Mouse (Mus musculus) heart, adult 2 months (tissue): ENCODE data around the gene Rtl8b. TPM values are rescaled to one million over a fixed set of nuclear protein-coding genes. Genes with fewer than 3 reads are reported as not detected.
"Not testable (repeated sequence)": the region's sequence is repeated elsewhere in the genome, so short reads cannot be mapped to it uniquely, and the experiment has no call there.

Source experiments
- DNase-seq, 2 experiments: peaks; one replicate each; pipeline ENCODE4 v3.0.0; 2021
- H3K27ac ChIP-seq: fragments of 200-600 bp; 2 replicates; pipeline ENCODE4 v1.8.1; 2022
- H3K27me3 ChIP-seq: fragments of 200-500 bp; 2 replicates; pipeline ENCODE4 v1.6.1; 2012; ENCODE audit warnings: mild to moderate bottlenecking, low read length, inconsistent platforms, mixed read lengths; ENCODE audit not compliant: control insufficient read depth, insufficient read depth
- H3K36me3 ChIP-seq: fragments of 200-500 bp; 2 replicates; pipeline ENCODE4 v1.6.1; 2012; ENCODE audit warnings: low read length, inconsistent platforms; ENCODE audit not compliant: control insufficient read depth, insufficient read depth
- H3K4me1 ChIP-seq: fragments of 200-500 bp; 2 replicates; pipeline ENCODE4 v1.6.1; 2011; ENCODE audit warnings: low read length; ENCODE audit not compliant: control insufficient read depth, insufficient read depth
- H3K4me3 ChIP-seq: fragments of 200-600 bp; 2 replicates; pipeline ENCODE4 v1.8.1; 2022
- H3K79me2 ChIP-seq: fragments of 200-500 bp; replicated peaks from 2 replicates; pipeline ENCODE4 v1.6.1; 2012; ENCODE audit warnings: mild to moderate bottlenecking, inconsistent platforms, low read length, moderate library complexity, mixed read lengths; ENCODE audit not compliant: control insufficient read depth, insufficient read depth
- H3K9ac ChIP-seq: fragments of 200-500 bp; 2 replicates; pipeline ENCODE4 v1.6.1; 2012; ENCODE audit warnings: low read depth, mild to moderate bottlenecking, control low read depth, inconsistent platforms, low read length, mixed read lengths
- CTCF ChIP-seq: fragments of 200-600 bp; IDR thresholded peaks from 2 replicates; pipeline ENCODE4 v1.8.1; 2022; ENCODE audit warnings: antibody characterized with exemption, mild to moderate bottlenecking, moderate library complexity
- EP300 ChIP-seq: fragments of 200-500 bp; IDR thresholded peaks from 2 replicates; pipeline ENCODE4 v1.6.1; 2011; ENCODE audit warnings: low read depth, low read length, control low read depth; ENCODE audit not compliant: insufficient read depth
- POLR2A ChIP-seq: fragments of 200-500 bp; IDR thresholded peaks from 2 replicates; pipeline ENCODE4 v1.6.1; 2011; ENCODE audit warnings: mild to moderate bottlenecking, low read depth, low read length, control low read depth; ENCODE audit not compliant: insufficient read depth
- WGBS: fragments of 180-500 bp; shearing (Covaris S2); methylation state at CpG from one replicate; pipeline ENCODE4 v1.1.7; 2018; 5-methylcytosine and 5-hydroxymethylcytosine counted together
- intact Hi-C: fragments of 180-260 bp; cut with DNase I; formaldehyde crosslinking; loops from one replicate; pipeline ENCODE4 v1.15.1; 2025
- polyA plus RNA-seq: library from polyadenylated mRNA; depleted of rRNA; stranded (reverse); fragments of >200 nt; gene quantifications from 2 replicates; pipeline ENCODE4 v1.2.3, GENCODE M21; 2012; rRNA removed
- total RNA-seq, 2 experiments: library from RNA; stranded (reverse); gene quantifications; 2 replicates each; pipeline ENCODE4 v1.2.3; 2021

Rtl8b gene
- total and polyA plus RNA-seq, 3 experiments = 76.8 to 188 (median 108) TPM

DNA sequence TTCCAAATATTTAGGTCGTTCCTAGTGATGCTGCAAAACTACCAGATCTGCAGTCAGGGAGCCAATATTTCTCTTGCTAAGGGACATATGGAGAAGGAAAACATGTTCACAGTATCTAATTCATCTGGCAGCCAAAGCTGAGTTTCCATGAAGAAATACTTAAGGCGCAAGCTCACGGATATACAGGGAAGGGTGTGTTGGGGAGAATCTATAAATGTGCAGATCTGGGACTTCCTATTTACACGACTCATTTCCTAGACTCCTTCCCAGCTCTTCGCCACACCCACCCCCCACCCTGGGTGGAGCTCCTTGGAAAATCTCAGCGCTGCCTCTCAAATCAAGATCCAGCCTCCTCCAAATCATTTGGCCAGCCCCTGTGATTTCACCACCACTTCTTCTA, 24.3 kb downstream of the Rtl8b start:
- Histone ChIP-seq H3K9ac (no peak overlapping the region), H3K4me1 (no peaks in the 10 kb centered on the region; the same call in 1 of the 2 replicates), H3K79me2 (no peaks in the 10 kb centered on the region), H3K4me3 (no peak overlapping the region), H3K27ac (peak overlapping the region; percentile 63), H3K27me3 (no peaks in the 10 kb centered on the region), H3K36me3 (no peaks in the 10 kb centered on the region)
- WGBS = 55% methylated on average over 6 of the region's 6 CpGs
- intact Hi-C loops = no loop called here
- peak; percentile 10 to 21 for DNase-seq
- TF ChIP-seq CTCF (no peak), POLR2A (no peak), EP300 (no peak)

DNA sequence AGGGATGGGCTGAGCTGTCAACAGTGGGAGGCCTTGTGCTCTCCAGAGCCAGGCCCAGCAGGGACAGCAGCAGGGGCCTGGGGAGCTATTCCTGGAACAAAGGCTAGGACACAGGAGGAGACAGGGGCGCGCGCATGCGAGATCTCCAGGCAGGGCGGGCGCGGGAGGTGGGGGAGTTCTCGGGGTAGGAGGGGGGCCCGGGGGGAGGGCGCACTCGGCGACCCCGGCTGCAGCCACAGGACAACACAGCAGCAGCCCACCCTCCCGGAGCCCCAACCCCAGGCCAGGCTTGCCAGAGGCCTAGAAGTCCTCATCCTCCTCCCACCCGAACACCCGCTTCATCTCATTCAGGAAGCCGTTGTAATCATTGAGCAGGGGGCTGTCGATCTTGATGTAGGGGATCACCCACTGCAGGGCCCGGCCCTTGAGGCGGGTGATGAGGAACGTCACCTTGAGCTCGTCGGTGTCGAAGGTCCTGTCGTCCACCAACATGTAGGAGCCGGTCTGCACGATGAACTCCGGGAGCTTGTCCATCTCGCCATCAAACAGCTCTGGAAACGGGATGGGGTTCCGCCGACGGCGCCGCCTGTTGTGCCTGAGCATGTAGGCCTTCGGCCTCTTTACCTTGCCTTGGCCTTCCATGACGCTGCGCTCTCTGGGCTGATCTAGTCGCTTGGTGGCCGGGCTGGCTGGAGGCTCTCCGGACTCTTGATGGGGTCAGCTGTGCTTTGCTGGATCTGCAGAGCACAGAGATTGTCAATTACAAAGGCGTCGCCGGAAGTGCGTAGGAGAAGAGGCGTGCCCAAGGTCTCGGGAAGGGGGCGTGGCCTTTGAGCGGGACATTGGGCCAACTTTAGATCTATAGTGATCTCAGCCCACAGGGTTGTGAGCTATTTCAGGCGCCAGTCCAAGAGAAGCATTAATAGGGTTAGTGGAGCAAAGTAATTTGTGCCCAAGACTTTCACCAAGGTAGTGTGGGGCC, 26.9 kb downstream of the Rtl8b start, which contains the start of gene Rtl8a:
Gene Rtl8a (minus strand): TSS at position 703 of the 982 bp plus-strand sequence.
- peak within 1 kb of the TSS; percentile 77 for H3K27ac ChIP-seq
- H3K9ac ChIP-seq, H3K4me1 ChIP-seq, intact Hi-C loops, H3K79me2 ChIP-seq, H3K36me3 ChIP-seq, H3K27me3 ChIP-seq: not testable (repeated sequence)
- TF ChIP-seq POLR2A (peak; percentile 47; the same call in 1 of the 2 replicates), EP300 (0 out of 2 replicates have a peak, but pooled peaks have one; percentile 19)
- DNase-seq = peak; percentile 88
- H3K4me3 ChIP-seq = peak within 1 kb of the TSS; percentile 23; the same call in 1 of the 2 replicates
- 20% methylated on average over 12 of the region's 50 CpGs for WGBS

DNA sequence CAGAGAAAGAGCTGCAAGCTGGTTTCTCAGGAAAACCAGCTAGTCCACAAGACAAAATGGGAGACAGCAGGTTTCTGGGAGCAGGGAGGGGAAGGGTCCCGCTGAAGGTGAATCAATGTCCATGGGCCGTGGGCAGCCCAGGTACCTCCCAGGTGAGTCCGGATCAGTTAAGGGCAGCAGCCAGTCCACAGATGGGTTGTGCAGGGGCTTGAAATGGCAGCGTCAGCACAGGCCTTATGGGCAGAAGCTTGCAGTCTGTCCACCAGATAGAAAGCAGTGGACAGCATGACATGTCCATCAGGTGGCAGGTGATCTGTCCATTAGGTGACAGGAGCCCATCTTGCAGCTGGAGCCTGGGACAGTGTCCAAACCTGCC, 27.6 kb downstream of the Rtl8b start:
- H3K27ac ChIP-seq, H3K79me2 ChIP-seq, H3K36me3 ChIP-seq, intact Hi-C loops, H3K9ac ChIP-seq, H3K4me1 ChIP-seq, H3K27me3 ChIP-seq, H3K4me3 ChIP-seq, DNase-seq: not testable (repeated sequence)
- WGBS = 37% methylated on average over 4 of the region's 4 CpGs

DNA sequence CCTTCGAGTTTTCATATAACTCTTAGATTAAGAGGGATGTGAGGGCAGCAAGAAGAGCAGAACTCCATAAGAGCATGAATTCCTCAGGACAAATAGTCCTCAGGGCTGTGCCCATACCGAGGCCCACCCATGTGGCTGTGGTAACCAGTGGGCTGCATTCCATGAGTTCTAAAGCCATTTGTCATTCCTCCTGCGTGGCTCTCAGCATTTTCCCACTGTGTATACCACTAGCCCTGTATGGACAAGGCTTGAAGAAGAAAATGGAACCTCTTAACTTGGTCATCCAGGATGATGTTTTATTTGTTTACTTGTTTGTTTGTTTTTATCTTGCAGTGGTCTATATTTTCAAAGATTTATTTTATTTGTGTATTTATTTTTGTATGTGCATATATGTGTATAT, 32.1 kb downstream of the Rtl8b start:
- intact Hi-C loops, H3K9ac ChIP-seq: not testable (repeated sequence)
- WGBS = 46% methylated on average over 3 of the region's 3 CpGs

More for the DNA sequence above, 32.1 kb downstream of the Rtl8b start:
- not testable (repeated sequence) for DNase-seq, H3K27me3 ChIP-seq, H3K79me2 ChIP-seq, H3K4me3 ChIP-seq, H3K4me1 ChIP-seq, H3K36me3 ChIP-seq, H3K27ac ChIP-seq

Other genes with a start within 250 kb of the Rtl8b start
- not detected for gene Etd, start 235.5 kb downstream of the Rtl8b start, total RNA-seq
- not detected in 2 replicates for gene Etd, start 235.5 kb downstream of the Rtl8b start, polyA plus RNA-seq
- 10 to 100 TPM; 16.5 to 17.2 TPM for gene Rtl8c, start 62.4 kb downstream of the Rtl8b start, total RNA-seq
- 12.4 and 20.3 TPM in 2 replicates for gene Rtl8c, start 62.4 kb downstream of the Rtl8b start, polyA plus RNA-seq
- gene Gm14597, start 61.4 kb downstream of the Rtl8b start, total RNA-seq = not detected
- not detected in 2 replicates for gene Gm14597, start 61.4 kb downstream of the Rtl8b start, polyA plus RNA-seq
- gene Rtl8a, start 26.7 kb downstream of the Rtl8b start, total RNA-seq = 100 to 1,000 TPM; 142 to 143 TPM
- gene Rtl8a, start 26.7 kb downstream of the Rtl8b start, polyA plus RNA-seq = 215 and 226 TPM in 2 replicates
- not detected for gene 4930502E18Rik, start 54.4 kb upstream of the Rtl8b start, total RNA-seq
- not detected in 2 replicates for gene 4930502E18Rik, start 54.4 kb upstream of the Rtl8b start, polyA plus RNA-seq
- not detected for gene 1700013H16Rik, start 87.4 kb upstream of the Rtl8b start, total RNA-seq
- not detected in 2 replicates for gene 1700013H16Rik, start 87.4 kb upstream of the Rtl8b start, polyA plus RNA-seq
- not detected for gene Zfp36l3, start 106.0 kb upstream of the Rtl8b start, total RNA-seq
- not detected in 2 replicates for gene Zfp36l3, start 106.0 kb upstream of the Rtl8b start, polyA plus RNA-seq
- gene Xlr, start 127.3 kb upstream of the Rtl8b start, total RNA-seq = 1 to 10 TPM; 1.3 to 1.4 TPM
- gene Xlr, start 127.3 kb upstream of the Rtl8b start, polyA plus RNA-seq = 0.16 and 0.20 TPM in 2 replicates